Mouse (Mus musculus): ENCODE data around the gene Slc8b1.
A peak's percentile ranks its signal among the peaks of the same experiment; 100 is the strongest.

Slc8b1 gene

DNA sequence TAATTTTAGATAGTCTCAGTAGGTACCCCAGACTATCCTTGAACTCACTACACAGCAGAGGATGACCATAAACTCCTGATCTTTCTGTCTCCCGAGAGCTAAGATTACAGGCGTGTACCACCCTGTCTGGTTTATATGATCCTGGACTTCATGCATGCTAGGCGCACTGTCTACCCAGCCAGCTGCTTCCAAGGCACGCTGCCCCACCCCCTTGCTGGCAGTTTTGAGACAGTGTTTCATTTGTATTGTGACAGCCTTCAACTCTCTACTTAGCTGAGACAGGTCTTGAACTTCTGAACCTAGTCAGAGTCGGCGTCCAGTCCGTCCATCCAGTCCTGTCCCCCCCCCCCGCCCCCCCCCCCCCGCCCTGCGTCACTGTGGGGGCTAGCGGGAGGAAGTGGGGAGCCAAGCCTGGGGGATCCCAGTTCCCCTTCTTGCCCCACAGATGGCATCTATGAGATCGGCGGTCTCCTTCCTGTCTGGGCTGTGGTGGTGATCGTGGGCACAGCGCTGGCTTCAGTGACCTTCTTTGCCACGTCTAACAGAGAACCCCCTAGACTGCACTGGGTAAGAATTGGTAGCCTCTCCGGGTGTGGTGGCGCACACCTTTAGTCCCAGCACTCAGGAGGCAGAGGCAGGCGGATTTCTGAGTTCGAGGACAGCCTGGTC is 16.5 kb downstream of the Slc8b1 start:
- DNase-seq (ENCODE audit: low read depth, low spot score), result no peak

DNA sequence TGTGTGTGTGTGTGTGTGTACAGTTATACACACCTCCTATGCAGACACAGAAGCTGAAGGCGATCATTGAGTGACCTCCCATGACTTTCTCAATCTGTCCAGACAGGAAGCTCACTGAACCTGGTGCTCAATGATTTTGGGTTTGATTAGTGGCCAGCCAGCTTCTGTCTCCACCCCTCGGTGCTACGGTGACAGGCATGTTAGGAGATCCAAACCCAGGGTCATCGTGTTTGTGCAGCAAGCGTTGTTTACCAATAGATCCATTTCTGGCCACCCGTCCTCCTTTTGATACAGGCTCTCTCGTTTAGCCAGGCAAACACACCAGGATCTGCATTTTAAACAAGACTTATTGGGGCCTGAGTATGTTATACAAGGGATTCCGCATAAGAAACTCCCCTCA is 20.7 kb downstream of the Slc8b1 start:
- DNase-seq (ENCODE audit: low read depth, low spot score), result no peak

DNA sequence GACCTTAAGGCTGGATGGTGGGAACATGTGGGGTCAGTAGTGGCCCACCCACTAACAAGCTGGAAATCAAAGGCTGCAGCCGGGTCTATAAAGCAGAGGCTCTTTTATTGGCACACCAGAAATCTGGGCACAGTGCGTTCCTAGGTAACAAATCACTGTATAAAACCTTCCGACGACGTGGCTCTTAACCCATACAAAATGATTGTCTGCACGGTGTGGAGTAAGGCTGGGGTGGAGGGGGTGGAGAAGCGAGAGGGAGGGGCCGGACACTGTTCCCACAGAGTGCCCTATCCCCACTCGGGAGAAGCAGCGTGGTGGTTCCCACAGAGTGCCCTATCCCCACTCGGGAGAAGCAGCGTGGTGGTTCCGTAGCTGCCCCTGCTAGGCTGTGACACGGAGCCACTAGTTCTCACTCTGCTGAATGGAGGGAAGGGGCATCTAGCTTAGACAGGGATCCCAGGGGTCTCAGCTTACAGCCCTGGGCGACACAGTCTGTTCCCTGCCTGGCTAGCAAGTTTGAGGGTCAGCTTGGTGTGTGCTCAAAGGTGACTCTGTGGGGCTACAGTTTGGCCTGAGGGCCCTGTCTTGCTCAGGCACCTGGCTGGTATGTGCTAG is 23.2 kb downstream of the Slc8b1 start:
- no peak for DNase-seq (ENCODE audit: low read depth, low spot score)

DNA sequence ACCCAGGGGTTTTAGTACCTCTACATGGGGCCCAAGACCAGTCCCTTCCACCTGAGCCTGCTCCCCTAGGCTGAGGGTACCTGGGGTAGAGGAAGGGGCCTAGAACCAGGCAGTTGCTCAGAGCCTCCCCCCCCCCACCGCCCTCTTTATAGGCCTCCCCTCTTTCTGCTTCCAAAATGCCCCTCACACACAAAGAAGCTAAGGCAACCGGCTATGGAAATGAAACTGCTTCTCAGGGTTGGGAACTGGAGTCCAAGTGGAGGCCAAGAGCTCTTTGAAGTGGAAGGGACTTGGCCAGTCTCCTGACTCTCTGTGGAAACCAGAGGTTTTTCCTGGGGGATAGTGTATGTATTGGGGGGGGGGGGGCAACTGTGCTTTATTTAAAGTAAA is 23.7 kb downstream of the Slc8b1 start:
- DNase-seq (ENCODE audit: low read depth, low spot score), result peak; percentile 34

DNA sequence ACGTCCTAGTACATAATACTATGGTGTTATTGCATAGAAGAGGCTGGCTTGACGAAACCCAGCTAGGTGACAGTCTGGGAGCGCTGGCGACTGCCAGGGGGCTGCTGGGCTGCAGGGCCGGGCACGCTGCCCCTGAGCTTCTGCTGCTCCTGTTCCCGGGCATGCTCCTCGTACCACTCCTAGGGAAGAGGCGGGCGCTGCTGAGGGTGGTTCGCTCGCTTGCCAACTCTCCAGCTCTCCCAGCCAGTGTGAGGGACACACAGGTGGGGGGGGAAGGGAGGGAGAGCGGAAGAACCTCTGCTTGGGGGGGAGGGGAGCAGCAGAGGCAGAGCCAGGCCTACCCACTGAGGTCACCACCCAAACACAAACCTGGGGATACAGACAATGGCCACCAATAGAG is 25.1 kb downstream of the Slc8b1 start:
- DNase-seq (ENCODE audit: low read depth, low spot score), result no peak

DNA sequence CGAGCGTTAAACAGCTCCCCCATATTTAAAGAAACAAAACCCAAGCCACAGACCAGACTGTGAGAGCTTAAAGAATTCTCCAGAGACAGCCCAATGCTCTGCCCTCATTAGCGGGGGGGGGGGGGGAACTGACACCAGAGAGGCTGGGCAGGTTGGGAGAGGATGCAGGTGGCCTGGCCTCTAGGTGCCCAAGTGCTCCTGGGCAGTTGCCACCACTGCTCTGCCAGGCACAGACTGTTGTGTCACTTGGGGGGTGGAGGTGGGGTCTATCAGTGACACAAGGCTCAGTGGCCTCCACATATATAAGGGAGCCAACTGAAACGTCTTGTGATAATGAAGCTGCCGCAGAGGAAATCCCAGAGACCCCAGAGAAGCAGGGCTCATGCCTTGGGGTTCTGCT is 25.7 kb downstream of the Slc8b1 start:
- DNase-seq (ENCODE audit: low read depth, low spot score), result no peak

DNA sequence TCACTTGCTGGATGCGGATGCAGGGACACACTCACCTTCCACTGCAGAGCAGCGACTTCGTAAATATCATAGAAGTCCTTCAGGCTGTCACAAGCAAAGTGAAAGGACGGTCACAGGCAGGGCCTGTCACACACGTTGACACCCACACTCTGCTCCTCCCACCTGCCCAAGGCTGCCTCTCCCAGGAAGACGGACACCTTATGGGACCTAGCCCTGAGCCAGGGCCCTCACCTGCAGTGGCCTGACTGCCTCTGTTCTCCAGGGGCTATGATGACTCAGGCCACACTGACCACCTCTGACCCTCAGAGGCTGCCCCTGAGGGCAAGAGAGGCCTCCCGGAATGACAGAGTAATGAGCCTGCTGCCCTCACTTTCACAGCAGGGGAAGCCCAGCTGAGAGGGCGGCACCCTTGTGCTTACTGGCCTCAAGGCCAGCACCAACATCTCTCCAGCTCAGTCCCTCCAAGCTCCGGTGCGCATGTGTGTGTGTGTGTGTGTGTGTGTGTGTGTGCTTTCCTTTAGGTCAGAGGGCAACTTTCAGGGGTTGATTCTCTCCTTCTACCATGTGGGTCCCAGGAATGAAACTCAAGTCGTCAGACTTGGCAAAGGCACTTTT is 37.4 kb downstream of the Slc8b1 start:
- DNase-seq (ENCODE audit: low read depth, low spot score), result no peak

DNA sequence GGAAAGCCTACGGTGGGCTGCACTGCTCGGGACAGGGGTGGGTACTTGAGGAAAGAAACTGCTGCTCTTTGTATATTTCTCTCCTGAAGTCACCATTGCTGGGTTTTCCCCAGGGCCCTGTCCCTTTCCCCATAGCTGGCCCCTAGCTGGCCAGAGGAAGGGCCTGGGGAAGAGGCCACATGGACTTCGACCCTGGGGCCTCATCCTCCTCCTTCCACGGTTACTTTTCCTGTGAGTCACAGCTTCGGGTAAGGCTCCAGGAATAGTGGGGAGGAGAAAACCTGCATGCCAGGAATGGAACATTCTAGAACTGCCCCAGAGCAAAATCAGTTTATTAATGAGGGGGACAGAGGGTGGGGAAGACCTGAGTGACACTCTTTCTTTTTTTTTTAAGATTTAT is 39.2 kb downstream of the Slc8b1 start:
- no peak for DNase-seq (ENCODE audit: low read depth, low spot score)

DNA sequence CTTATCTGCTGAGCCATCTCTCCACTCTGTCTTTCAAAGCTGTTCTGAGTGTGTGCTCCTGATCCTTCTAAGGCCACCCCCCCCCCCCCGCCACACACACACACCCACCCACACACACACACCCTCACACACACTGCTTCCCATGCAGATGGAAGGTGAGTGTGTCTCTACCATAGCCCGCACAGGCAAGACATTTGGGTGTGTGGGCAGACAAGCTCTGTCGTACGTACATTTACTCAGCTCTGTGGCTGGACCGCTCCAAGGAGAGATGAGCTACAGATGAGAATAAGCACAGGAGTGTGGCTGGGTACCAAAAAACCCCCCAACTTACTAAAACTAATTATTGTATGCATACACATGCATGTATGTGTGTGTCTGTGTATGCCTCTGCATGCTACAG is 39.7 kb downstream of the Slc8b1 start:
- DNase-seq (ENCODE audit: low read depth, low spot score), result no peak

DNA sequence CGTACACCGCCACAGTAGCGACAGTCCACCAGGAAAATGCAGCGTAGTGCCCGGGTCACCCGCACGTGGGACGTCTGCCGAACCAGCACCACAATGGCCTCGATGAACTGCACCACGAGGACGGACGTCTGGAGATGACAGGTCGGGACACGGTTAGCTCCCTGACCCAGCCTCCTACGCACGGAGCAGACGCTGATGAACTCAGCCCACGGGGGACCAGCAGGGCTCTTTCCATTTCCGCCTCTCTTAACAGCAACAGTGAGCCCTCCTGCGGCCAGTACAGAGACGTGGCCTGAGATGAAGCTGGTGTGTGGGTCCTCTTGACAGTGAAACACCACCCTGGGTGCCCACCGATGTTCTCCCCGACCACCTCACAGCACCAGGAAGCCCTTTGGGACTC is 44.9 kb downstream of the Slc8b1 start:
- DNase-seq (ENCODE audit: low read depth, low spot score), result no peak

DNA sequence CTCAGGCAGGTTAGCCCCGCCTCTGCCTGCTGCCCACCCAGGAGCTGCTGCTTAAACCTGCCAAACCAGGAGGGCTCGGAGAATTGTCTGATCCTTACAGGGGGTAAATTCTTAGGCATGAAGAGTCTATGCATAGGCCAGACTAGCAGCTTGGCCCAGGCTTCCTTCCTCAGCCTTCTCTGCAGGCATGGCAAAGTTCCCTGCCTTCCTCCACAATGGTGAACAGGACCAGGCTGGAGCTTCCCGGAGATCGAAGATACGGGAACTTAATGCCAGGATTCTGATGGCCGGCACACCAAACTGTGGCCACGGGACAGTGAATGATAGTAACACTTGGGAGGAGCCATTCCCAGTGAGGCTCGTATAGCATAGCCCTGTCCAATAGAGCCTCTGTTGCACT is 47.1 kb downstream of the Slc8b1 start:
- no peak for DNase-seq (ENCODE audit: low read depth, low spot score)

DNA sequence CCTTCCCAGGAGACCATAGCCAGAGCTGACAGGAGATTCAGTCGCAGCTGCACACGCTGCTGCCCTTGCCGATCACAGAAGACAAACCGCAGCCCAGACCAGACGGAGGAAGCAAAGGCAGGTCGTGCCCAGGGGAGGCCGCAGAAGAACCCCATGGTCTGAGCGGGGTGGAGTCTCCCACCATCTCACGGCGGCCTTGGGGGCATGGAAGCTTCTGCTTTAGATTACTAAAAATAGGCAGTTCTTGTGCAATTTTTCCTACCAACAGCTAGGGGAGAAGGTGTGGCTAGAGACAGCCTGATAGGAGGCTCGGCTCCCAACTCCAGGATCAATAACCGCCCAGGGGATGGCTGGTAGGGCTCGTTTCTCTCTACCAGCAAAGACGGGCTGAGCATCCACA is 47.8 kb downstream of the Slc8b1 start:
- no peak for DNase-seq (ENCODE audit: low read depth, low spot score)

DNA sequence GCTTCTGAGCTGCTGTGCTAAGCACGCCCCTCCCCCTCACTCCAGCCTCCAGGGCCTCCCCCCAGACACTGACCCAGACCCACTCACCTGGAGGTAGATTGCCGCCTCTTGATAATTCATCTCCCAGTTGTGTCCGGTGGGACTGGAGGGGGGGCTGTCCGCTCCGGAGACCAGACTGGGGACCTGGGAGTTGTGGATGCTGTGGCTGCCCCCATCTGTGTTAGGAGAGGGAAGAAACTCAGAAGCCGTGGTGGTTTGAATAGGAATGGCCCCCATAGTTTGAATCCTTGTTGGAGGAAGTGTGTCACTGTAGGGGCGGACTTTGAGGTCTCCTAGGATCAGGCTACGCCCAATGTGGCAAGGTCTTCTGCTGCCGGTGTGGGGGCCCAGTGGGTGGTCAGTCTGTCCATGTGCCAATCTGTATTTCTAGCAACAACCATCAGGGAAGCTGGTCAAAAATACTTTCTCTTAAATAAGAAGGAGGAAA is 49.2 kb downstream of the Slc8b1 start:
- no peak for DNase-seq (ENCODE audit: low read depth, low spot score)

DNA sequence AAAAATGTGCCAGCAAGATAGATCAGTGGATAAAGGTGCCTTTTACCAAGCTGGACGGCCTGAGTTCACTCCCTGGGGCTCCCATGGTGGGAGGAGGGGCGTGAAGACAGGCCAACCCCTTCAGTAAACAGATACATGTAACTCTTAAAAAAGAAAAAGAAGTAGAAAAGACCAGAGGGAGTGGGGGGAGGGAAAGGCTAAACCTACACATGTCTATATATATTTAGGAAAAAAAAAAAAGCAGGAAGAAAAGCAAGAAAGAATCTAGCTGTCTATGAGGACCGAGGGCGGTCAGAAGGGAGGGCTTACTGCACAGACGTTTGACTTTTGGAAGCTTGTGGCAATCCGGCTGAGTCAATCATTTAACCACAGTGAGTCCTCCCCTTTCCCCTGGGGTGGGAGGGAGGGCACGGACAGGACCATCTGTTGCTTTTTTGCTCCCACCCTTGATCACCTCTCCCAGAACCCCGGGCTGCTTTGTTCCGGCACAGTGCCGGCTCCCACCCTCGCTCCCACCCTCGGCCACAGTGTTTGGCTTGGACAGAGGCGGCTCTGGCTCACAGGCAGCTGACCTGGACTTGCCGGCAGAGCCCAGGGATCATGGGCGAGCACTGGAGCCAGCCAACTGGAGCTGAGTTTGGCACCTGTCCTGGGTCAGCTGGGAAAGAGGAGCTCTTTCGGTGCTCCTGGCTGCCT is 49.8 kb downstream of the Slc8b1 start:
- DNase-seq (ENCODE audit: low read depth, low spot score), result no peak

DNA sequence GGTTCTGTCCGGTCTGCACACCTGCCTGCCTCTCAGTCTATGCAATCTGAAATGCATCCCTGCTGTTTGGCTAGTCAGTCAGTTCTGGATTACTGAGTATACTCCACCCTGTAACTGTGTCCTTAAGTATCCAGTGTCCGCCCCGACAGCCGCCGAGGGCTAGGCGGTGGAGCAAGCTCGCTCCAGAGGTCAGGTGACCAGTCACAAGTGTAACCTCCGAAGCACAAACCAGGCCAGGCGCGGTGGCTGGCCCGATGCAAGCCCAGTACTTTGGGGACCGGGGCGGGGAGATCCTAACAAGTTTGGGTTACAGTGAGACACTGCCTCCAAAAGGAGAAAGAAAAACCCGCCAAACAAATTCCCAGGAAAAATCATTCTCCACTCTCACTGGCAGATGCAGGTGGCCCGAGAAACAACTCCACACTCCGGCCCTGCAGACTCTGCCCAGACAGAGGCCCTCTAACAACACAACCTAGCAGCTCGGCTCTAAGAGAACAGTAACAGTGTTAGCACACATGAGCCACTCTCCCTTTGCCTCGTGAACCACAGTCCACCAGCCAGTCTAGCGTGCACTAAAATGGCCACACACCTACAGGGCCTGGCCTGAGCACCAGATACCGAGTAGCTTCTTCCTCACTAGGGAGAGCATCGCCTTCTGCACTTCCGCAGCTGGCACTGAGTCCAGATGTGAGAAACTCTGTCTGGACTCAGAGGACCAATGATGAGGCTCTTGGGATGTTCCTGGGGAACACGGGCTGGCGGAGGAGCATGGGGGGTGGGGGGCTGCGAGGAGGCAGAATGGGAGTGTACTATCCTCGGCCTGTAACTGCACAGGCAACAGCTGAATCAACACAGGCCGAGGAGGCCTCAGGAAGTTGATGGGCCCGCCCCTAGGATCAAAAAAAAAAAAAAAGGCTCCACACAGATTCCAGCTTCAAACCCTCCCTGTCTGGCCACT is 52.3 kb downstream of the Slc8b1 start:
- DNase-seq (ENCODE audit: low read depth, low spot score), result no peak

DNA sequence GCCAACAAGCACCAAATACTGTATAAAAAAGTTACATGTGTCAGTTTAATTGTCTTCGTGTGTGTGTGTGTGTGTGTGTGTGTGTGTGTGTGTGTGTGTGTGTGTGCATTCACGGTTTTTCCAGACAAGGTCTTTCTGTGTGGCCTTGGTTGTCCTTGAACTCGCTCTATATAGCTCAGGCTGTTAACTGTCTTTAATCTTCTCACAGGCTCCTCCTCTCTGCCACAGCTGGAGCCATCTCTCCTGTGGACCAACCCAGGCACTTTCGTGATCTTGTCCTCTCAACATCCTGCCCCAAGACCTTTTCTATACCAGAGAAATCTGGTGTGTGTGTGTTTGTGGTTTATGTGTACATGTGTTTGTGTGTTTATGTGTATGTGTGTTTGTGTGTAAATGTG is 52.9 kb downstream of the Slc8b1 start:
- DNase-seq (ENCODE audit: low read depth, low spot score), result no peak

DNA sequence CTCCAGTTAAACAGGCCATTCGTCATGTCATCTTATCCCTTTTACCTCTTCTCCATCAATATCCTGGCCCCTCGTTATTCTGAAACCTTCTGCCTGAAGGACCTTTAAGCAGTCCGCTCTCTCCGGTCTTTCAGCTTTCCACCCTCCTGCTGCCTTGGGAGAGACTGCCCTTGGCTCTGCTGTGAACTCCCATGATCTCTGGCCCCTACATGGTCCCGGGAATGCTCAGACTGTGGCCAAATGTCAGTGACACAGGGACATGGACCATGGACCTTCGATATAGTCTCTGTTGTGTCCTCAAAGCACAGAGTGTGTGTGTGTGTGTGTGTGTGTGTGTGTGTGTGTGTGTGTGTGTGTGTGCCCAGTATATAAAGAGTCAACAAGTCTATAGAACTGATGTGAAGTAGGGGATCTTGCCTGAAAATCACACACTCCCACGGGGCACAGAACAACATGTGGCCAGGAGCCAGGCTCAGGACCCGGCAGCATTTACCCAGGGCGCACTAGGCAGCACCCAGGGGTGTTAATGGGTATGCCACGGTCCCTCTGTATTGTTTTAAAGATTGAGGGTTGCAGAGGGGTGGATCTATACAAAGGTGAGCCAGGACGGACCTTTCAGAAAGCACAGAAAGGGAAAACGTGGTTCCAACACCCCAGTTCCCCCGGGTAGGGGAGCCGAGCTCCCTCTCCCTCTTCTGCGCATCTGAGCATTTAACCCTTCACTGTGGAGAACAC is 54.4 kb downstream of the Slc8b1 start:
- DNase-seq (ENCODE audit: low read depth, low spot score), result no peak

DNA sequence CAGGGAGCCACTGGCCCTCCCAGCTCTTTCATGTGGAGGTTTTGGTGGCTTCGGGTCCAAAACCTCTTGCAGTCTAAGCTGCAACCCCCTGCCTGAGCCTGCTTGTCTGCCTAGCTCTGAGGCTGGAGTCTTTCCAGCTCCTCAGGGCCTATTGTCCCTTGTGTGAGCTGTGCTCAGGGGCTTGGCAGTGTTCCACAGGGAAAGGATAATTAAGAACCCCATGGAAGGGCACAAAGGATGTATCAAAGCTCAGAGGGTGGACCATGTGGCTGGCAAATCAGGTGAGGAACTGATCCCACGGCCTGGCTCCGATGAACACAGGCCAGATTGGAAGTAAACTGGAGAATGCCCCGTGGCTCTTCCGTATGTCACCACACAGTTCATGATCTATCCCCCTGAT is 55.1 kb downstream of the Slc8b1 start:
- peak; percentile 75 for DNase-seq (ENCODE audit: low read depth, low spot score)

DNA sequence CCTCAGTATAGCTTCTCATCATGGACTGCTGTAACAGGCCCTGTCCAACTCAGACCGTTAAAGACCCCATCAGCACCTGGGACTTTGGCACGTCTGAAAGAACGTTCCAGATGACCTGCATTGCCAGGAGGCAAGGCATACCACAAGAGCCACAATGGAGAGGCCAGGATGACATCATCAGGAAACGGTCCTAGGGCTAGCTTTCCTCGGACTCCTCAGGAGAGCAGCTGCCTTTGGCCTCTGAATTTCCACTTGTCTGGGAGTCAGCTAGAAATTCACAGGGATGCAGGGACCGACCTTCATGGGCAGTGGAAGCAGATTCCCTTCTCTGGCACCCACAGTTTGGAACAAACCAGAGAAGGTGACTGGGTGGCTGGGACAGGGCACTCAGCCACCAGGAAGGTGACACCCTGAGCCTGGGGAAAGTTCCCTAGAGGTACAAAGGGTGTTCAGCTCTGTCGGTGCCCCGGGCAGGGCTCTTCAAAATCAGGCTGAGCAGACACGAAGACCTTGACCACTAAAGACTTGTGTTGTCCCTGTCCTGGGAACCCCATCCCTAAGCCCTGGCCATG is 55.8 kb downstream of the Slc8b1 start:
- no peak for DNase-seq (ENCODE audit: low read depth, low spot score)

DNA sequence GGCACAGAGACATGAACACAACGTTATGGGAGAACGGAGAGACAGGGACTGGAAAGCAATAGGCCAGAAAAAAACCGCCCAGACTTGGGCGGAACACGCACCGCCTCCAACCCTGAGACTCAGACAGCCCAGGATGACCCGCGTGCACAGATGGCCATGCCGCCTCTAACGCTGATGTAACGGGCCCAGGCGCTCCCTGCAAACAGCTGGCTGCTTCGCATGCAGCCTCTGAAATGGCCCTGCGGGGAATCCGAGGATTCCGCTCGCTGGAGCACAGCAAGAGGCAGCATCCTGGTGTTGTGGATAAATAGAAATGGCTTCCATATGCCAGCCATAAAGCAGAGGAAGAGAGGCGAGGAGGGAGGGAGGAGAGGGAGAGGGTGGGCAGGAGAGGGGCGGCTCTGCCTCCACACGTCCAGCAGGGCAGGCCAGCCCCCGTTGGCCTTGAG is 56.3 kb downstream of the Slc8b1 start:
- no peak for DNase-seq (ENCODE audit: low read depth, low spot score)

Measured in brain, embryonic 18.5 days (tissue).